In the genomic region with DNA sequence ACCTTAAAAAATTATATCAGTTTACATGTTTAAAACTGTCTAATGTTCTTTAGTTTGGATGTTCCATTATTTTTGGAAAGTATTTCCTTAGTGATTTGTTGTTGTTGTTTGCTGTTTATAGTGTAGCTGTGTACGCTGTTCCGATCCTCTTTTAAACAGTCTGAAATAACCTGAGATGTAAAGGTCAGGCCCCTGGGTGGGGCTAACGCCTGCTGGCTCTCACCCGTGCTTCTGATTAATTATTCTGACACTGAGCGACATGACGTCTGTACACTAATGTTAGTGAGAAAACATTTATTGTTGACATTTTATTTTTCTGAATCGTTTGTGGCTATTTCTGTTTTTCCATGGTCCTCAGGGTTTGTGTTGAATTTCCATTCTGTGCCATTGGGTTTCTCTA, we compare ENCODE assay signal across 1 mouse cellular context.
TF ChIP-seq lines count a peak whose summit lies in the region.

No protein-coding gene starts in this region.

TF ChIP-seq in MEL, 35 proteins besides CTCF, POLR2A, EP300 and RAD21 (continued from another document):
- no peak for TF ChIP-seq POLR2AphosphoS5 (IDR thresholded peaks at IDR 0.05; ENCODE audit: borderline replicate concordance, low read depth, low read length)
- peak; percentile 50; the same call in 1 of the 2 replicates for TF ChIP-seq MXI1 (IDR thresholded peaks at IDR 0.05; ENCODE audit: low read depth, low read length)
- no peak for TF ChIP-seq GATA1 (IDR thresholded peaks at IDR 0.05; ENCODE audit: low read depth, low read length)
- TF ChIP-seq MYC (IDR thresholded peaks at IDR 0.05; ENCODE audit: low read depth, low read length) = no peak
- no peak for TF ChIP-seq NELFE (IDR thresholded peaks at IDR 0.05; ENCODE audit: low read depth, low read length)
- no peak for TF ChIP-seq MEF2A (IDR thresholded peaks at IDR 0.05; ENCODE audit: extremely low read depth, insufficient replicate concordance, low read depth, low read length, poor library complexity, severe bottlenecking)
- peak; percentile 47; the same call in 1 of the 2 replicates for TF ChIP-seq MAZ (IDR thresholded peaks at IDR 0.05; ENCODE audit: low read depth, low read length)
- no peak for TF ChIP-seq NRF1 (IDR thresholded peaks at IDR 0.05; ENCODE audit: insufficient read depth, low read depth, low read length, poor library complexity, severe bottlenecking)
- peak; percentile 36; the same call in 1 of the 2 replicates for TF ChIP-seq SIN3A (IDR thresholded peaks at IDR 0.05; ENCODE audit: low read length)
- no peak for TF ChIP-seq ELF1 (IDR thresholded peaks at IDR 0.05; ENCODE audit: low read depth, low read length)
